ENCODE assay signal across 19 mouse cellular contexts in genomic region chr11:72417376-72417775, GRCm38 (mm10). TPM values are rescaled to one million over a fixed set of nuclear protein-coding genes. Genes with fewer than 3 reads are reported as not detected.
DNase-seq lines count a peak whose midpoint lies in the region; ATAC-seq lines count a peak whose summit lies in the region.
"Had no signal": no experiment of that assay in that cellular context is flagged by ENCODE, and none has a peak within 500 bp of the region (broad histone marks: within the 10 kb centered on the region; RNA-seq: fewer than 3 reads in every experiment).

No protein-coding gene starts in this region.

- H3K36me3 ChIP-seq in hindbrain, embryonic 11.5 days (ENCODE audit: control insufficient read depth, insufficient read depth, low read length): no peaks in the 10 kb centered on the region
- no peaks in the 10 kb centered on the region for H3K36me3 ChIP-seq in hindbrain, embryonic 12.5 days
- no peaks in the 10 kb centered on the region for H3K36me3 ChIP-seq in embryonic facial prominence, embryonic 15.5 days
- no peaks in the 10 kb centered on the region for H3K36me3 ChIP-seq in limb, embryonic 11.5 days (ENCODE audit: control insufficient read depth, insufficient read depth, low read length)
- H3K36me3 ChIP-seq: embryonic facial prominence, embryonic 12.5 days; G1E; liver, embryonic 13.5 days had no signal

- intact Hi-C loops in left cerebral cortex, postnatal 36 days (cut with DNase I): no loop called here

- H3K9me3 ChIP-seq in hindbrain, embryonic 11.5 days (ENCODE audit: control insufficient read depth, low read length): no peaks in the 10 kb centered on the region
- no peaks in the 10 kb centered on the region for H3K9me3 ChIP-seq in hindbrain, embryonic 12.5 days (replicated peaks)
- H3K9me3 ChIP-seq in embryonic facial prominence, embryonic 15.5 days (replicated peaks): no peaks in the 10 kb centered on the region
- H3K9me3 ChIP-seq in limb, embryonic 11.5 days (ENCODE audit: control insufficient read depth, low read length): no peaks in the 10 kb centered on the region
- H3K9me3 ChIP-seq: embryonic facial prominence, embryonic 12.5 days; forebrain, embryonic 13.5 days; G1E; liver, embryonic 13.5 days had no signal

- H3K4me1 ChIP-seq in hindbrain, embryonic 11.5 days (replicated peaks; ENCODE audit: control insufficient read depth, insufficient read depth, low read length): peaks cover 3% of the 10 kb centered on the region; the same call in 1 of the 2 replicates
- H3K4me1 ChIP-seq in hindbrain, embryonic 12.5 days: peaks cover 15% of the 10 kb centered on the region
- peaks cover 7% of the 10 kb centered on the region; the same call in 1 of the 2 replicates for H3K4me1 ChIP-seq in embryonic facial prominence, embryonic 15.5 days
- peaks cover 14% of the 10 kb centered on the region for H3K4me1 ChIP-seq in limb, embryonic 11.5 days (ENCODE audit: control insufficient read depth, insufficient read depth, low read length)

- DNase-seq in embryo, embryonic 9.5 days (ENCODE audit: extremely low spot score): peak; percentile 49
- DNase-seq in embryo, embryonic 11 days: no peak
- no peak for DNase-seq in hindbrain, embryonic 11.5 days (ENCODE audit: low spot score)
- no peak for DNase-seq in limb, embryonic 11.5 days (ENCODE audit: low spot score)
- no peak for DNase-seq in thymus, postnatal 25 days
- DNase-seq in left cerebral cortex, postnatal 36 days (ENCODE audit: low spot score in 2 of 2): no peak
- DNase-seq: cerebellum, adult 9-10 months; kidney, postnatal 4 days; layer of hippocampus, postnatal 36 days; liver, embryonic 13.5 days; lung, postnatal 10 days; midbrain, embryonic 14.5 days had no signal

- no peak for ATAC-seq in hindbrain, embryonic 11.5 days (ENCODE audit: low FRiP score)
- no peak for ATAC-seq in hindbrain, embryonic 12.5 days (ENCODE audit: low FRiP score)
- ATAC-seq in embryonic facial prominence, embryonic 15.5 days (ENCODE audit: insufficient number of reproducible peaks, low FRiP score, low TSS enrichment, low read depth): peak; percentile 17; the same call in 1 of the 2 replicates
- peak; percentile 45; the same call in 1 of the 2 replicates for ATAC-seq in limb, embryonic 11.5 days (ENCODE audit: insufficient number of reproducible peaks, low FRiP score, low TSS enrichment, low read depth)
- ATAC-seq: forebrain, embryonic 13.5 days; intestine, postnatal 0 days had no signal

- 8% methylated on average over 4 of the region's 4 CpGs for WGBS in hindbrain, embryonic 11.5 days
- 8% methylated on average over 4 of the region's 4 CpGs for WGBS in hindbrain, embryonic 12.5 days
- 26% methylated on average over 4 of the region's 4 CpGs for WGBS in embryonic facial prominence, embryonic 15.5 days
- 16% methylated on average over 4 of the region's 4 CpGs for WGBS in limb, embryonic 11.5 days

- no peaks in the 10 kb centered on the region; the same call in 1 of the 2 replicates for H3K27me3 ChIP-seq in hindbrain, embryonic 11.5 days (ENCODE audit: control insufficient read depth, insufficient read depth, low read length)
- peaks cover 15% of the 10 kb centered on the region for H3K27me3 ChIP-seq in hindbrain, embryonic 12.5 days
- 0 out of 2 replicates have a peak, but pooled peaks cover 6% of the 10 kb centered on the region for H3K27me3 ChIP-seq in embryonic facial prominence, embryonic 15.5 days
- H3K27me3 ChIP-seq in limb, embryonic 11.5 days (ENCODE audit: control insufficient read depth, insufficient read depth, low read length): no peaks in the 10 kb centered on the region

- no peak overlapping the region for H3K4me3 ChIP-seq in hindbrain, embryonic 11.5 days (ENCODE audit: low read depth, low read length)
- no peak overlapping the region for H3K4me3 ChIP-seq in hindbrain, embryonic 12.5 days
- H3K4me3 ChIP-seq in embryonic facial prominence, embryonic 15.5 days (replicated peaks): no peak overlapping the region
- no peak overlapping the region for H3K4me3 ChIP-seq in limb, embryonic 11.5 days (ENCODE audit: low read depth, low read length)
- H3K4me3 ChIP-seq: embryonic facial prominence, embryonic 12.5 days; forebrain, embryonic 13.5 days; liver, embryonic 13.5 days had no signal

- H3K27ac ChIP-seq in hindbrain, embryonic 11.5 days (ENCODE audit: low read depth, low read length): no peak overlapping the region
- no peak overlapping the region for H3K27ac ChIP-seq in hindbrain, embryonic 12.5 days
- no peak overlapping the region for H3K27ac ChIP-seq in embryonic facial prominence, embryonic 15.5 days (replicated peaks)
- H3K27ac ChIP-seq in limb, embryonic 11.5 days (replicated peaks; ENCODE audit: low read depth, low read length): no peak overlapping the region
- H3K27ac ChIP-seq: embryonic facial prominence, embryonic 12.5 days; forebrain, embryonic 13.5 days; liver, embryonic 13.5 days had no signal

- no peak overlapping the region for H3K4me2 ChIP-seq in hindbrain, embryonic 11.5 days (replicated peaks; ENCODE audit: low read depth, low read length)
- no peak overlapping the region for H3K4me2 ChIP-seq in hindbrain, embryonic 12.5 days (replicated peaks)
- no peak overlapping the region for H3K4me2 ChIP-seq in embryonic facial prominence, embryonic 15.5 days (replicated peaks)
- no peak overlapping the region for H3K4me2 ChIP-seq in limb, embryonic 11.5 days (ENCODE audit: low read depth, severe bottlenecking)
- H3K4me2 ChIP-seq: embryonic facial prominence, embryonic 12.5 days; forebrain, embryonic 13.5 days; liver, embryonic 13.5 days had no signal

- 0 out of 2 replicates have a peak overlapping the region, but pooled peaks have one; percentile 4 for H3K9ac ChIP-seq in hindbrain, embryonic 11.5 days (ENCODE audit: low read depth, low read length)
- H3K9ac ChIP-seq in hindbrain, embryonic 12.5 days: no peak overlapping the region; the same call in 1 of the 2 replicates
- no peak overlapping the region for H3K9ac ChIP-seq in embryonic facial prominence, embryonic 15.5 days
- H3K9ac ChIP-seq in limb, embryonic 11.5 days (ENCODE audit: low read length): no peak overlapping the region
- H3K9ac ChIP-seq: embryonic facial prominence, embryonic 12.5 days; forebrain, embryonic 13.5 days; liver, embryonic 13.5 days had no signal

RNA-seq across cellular contexts. Expression of gene Smtnl2, which starts 5.9 kb away (rescaled TPM):
- polyA plus RNA-seq in hindbrain, embryonic 11.5 days (2014; fragmentation: Nextera tagmentation; extraction: Ambion mirVana): 4.7 and 8.7 TPM in 2 replicates
- 14.5 and 15.3 TPM in 2 replicates for polyA plus RNA-seq in hindbrain, embryonic 12.5 days (2016; fragmentation: Nextera tagmentation; extraction: Ambion mirVana)
- polyA plus RNA-seq in embryonic facial prominence, embryonic 15.5 days (2015; fragmentation: Nextera tagmentation; extraction: Ambion mirVana): 58.8 and 64.3 TPM in 2 replicates
- polyA plus RNA-seq in limb, embryonic 11.5 days (2014; fragmentation: Nextera tagmentation; extraction: Ambion mirVana): 12.2 and 13.2 TPM in 2 replicates
- total RNA-seq in left cerebral cortex, postnatal 36 days (2021): 1 to 10 TPM in 1 of 2 experiments, under 1 TPM in 1; 0.68 to 1.5 TPM
- total RNA-seq: neutrophil, adult 5-6 weeks had no signal
- polyA plus RNA-seq: G1E had no signal

RNA-seq across cellular contexts. Expression of gene Ggt6, which starts 17.9 kb away (rescaled TPM):
- polyA plus RNA-seq in hindbrain, embryonic 11.5 days (2014; fragmentation: Nextera tagmentation; extraction: Ambion mirVana): not detected in 2 replicates
- polyA plus RNA-seq in hindbrain, embryonic 12.5 days (2016; fragmentation: Nextera tagmentation; extraction: Ambion mirVana): 0.32 TPM in 1 of 2 replicates, not detected in the other
- 6.3 and 7.0 TPM in 2 replicates for polyA plus RNA-seq in embryonic facial prominence, embryonic 15.5 days (2015; fragmentation: Nextera tagmentation; extraction: Ambion mirVana)
- not detected in 2 replicates for polyA plus RNA-seq in limb, embryonic 11.5 days (2014; fragmentation: Nextera tagmentation; extraction: Ambion mirVana)
- total RNA-seq in left cerebral cortex, postnatal 36 days (2021): under 1 TPM in 1 of 2 experiments, not detected in 1; 0.29 TPM
- total RNA-seq: layer of hippocampus, postnatal 36 days; neutrophil, adult 5-6 weeks had no signal
- polyA plus RNA-seq: forebrain, embryonic 13.5 days; G1E; liver, embryonic 13.5 days; midbrain, embryonic 14.5 days had no signal

RNA-seq across cellular contexts. Expression of gene Mybbp1a, which starts 23.8 kb away (rescaled TPM):
- polyA plus RNA-seq in hindbrain, embryonic 11.5 days (2014; fragmentation: Nextera tagmentation; extraction: Ambion mirVana): 112 and 145 TPM in 2 replicates
- polyA plus RNA-seq in hindbrain, embryonic 12.5 days (2016; fragmentation: Nextera tagmentation; extraction: Ambion mirVana): 112 and 123 TPM in 2 replicates
- 123 and 138 TPM in 2 replicates for polyA plus RNA-seq in embryonic facial prominence, embryonic 15.5 days (2015; fragmentation: Nextera tagmentation; extraction: Ambion mirVana)
- 175 and 192 TPM in 2 replicates for polyA plus RNA-seq in limb, embryonic 11.5 days (2014; fragmentation: Nextera tagmentation; extraction: Ambion mirVana)
- 10 to 100 TPM; 42.8 to 50.2 TPM for total RNA-seq in left cerebral cortex, postnatal 36 days (2021)

RNA-seq across cellular contexts. Expression of gene Tekt1, which starts 55.1 kb away (rescaled TPM):
- polyA plus RNA-seq in hindbrain, embryonic 11.5 days (2014; fragmentation: Nextera tagmentation; extraction: Ambion mirVana): 8.7 and 8.9 TPM in 2 replicates
- polyA plus RNA-seq in hindbrain, embryonic 12.5 days (2016; fragmentation: Nextera tagmentation; extraction: Ambion mirVana): 6.6 and 7.9 TPM in 2 replicates
- 20.6 and 40.5 TPM in 2 replicates for polyA plus RNA-seq in embryonic facial prominence, embryonic 15.5 days (2015; fragmentation: Nextera tagmentation; extraction: Ambion mirVana)
- 4.8 and 6.3 TPM in 2 replicates for polyA plus RNA-seq in limb, embryonic 11.5 days (2014; fragmentation: Nextera tagmentation; extraction: Ambion mirVana)
- total RNA-seq in left cerebral cortex, postnatal 36 days (2021): 1 to 10 TPM; 2.2 to 2.9 TPM
- total RNA-seq: G1E; neutrophil, adult 5-6 weeks had no signal
- polyA plus RNA-seq: G1E; liver, embryonic 13.5 days had no signal

Comparison
In these comparisons a context has a peak if more than half of its experiments do, and no peak if none do; other contexts are left out.
1. ATAC-seq: peak in embryonic facial prominence, embryonic 15.5 days (single experiment) and limb, embryonic 11.5 days (single experiment); none in hindbrain, embryonic 11.5 days (single experiment) and hindbrain, embryonic 12.5 days (single experiment).